Mouse (Mus musculus) ES-E14 (cell line): ENCODE data around the gene Hoxa1. TPM values are rescaled to one million over a fixed set of nuclear protein-coding genes. Genes with fewer than 3 reads are reported as not detected.

Experiments used
- DNase-seq: peaks from one replicate; pipeline ENCODE4 v3.0.0-alpha.2; 2013; ENCODE audit warnings: low read depth, low spot score
- H3K27ac ChIP-seq: 2 replicates; pipeline ENCODE4 v1.5.1; 2012; ENCODE audit warnings: low read depth, mild to moderate bottlenecking, low read length, moderate library complexity, mixed read lengths; ENCODE audit not compliant: poor library complexity, insufficient read depth, severe bottlenecking
- H3K36me3 ChIP-seq: 2 replicates; pipeline ENCODE4 v1.6.1; 2012; ENCODE audit warnings: mild to moderate bottlenecking, low read length, moderate library complexity, mixed read lengths; ENCODE audit not compliant: control insufficient read depth, poor library complexity, insufficient read depth, severe bottlenecking
- H3K4me1 ChIP-seq, 2 experiments: fragments of 150-350 bp in 1 of 2; sonication (generic) in 1 of 2; 2 replicates each; pipeline ENCODE4 v1.6.1; 2012; ENCODE audit warnings: low read length in 2 of 2, mild to moderate bottlenecking in 1 of 2, mixed read lengths in 1 of 2; ENCODE audit not compliant: control insufficient read depth in 2 of 2, insufficient read depth in 2 of 2, poor library complexity in 1 of 2
- H3K4me3 ChIP-seq, 2 experiments: fragments of 150-350 bp in 1 of 2; sonication (generic) in 1 of 2; 2 replicates each; pipeline ENCODE4 v1.5.1; 2012; ENCODE audit warnings: low read length in 2 of 2, low read depth in 1 of 2, mild to moderate bottlenecking in 1 of 2, mixed read lengths in 1 of 2; ENCODE audit not compliant: insufficient read depth in 1 of 2, poor library complexity in 1 of 2, severe bottlenecking in 1 of 2
- H3K9ac ChIP-seq: 2 replicates; pipeline ENCODE4 v1.6.1; 2012; ENCODE audit warnings: low read depth, mild to moderate bottlenecking, low read length, mixed read lengths; ENCODE audit not compliant: poor library complexity, insufficient read depth, severe bottlenecking
- H3K9me3 ChIP-seq: fragments of 150-350 bp; sonication (generic); 2 replicates; pipeline ENCODE4 v1.6.1; 2012; ENCODE audit warnings: low read depth, mild to moderate bottlenecking, low read length; ENCODE audit not compliant: control insufficient read depth, insufficient read depth
- CHD2 ChIP-seq: IDR thresholded peaks from 2 replicates; pipeline ENCODE4 v1.6.1; 2014; ENCODE audit warnings: mild to moderate bottlenecking, low read depth, low read length, inconsistent platforms
- HCFC1 ChIP-seq: IDR thresholded peaks from 2 replicates; pipeline ENCODE4 v1.6.1; 2012; ENCODE audit warnings: low read length, inconsistent platforms, borderline replicate concordance; ENCODE audit not compliant: insufficient read depth
- MAFK ChIP-seq: IDR thresholded peaks from 2 replicates; pipeline ENCODE4 v1.6.1; 2014; ENCODE audit warnings: mild to moderate bottlenecking, low read depth, low read length, inconsistent platforms; ENCODE audit not compliant: insufficient read depth
- ZC3H11A ChIP-seq: IDR thresholded peaks from 2 replicates; pipeline ENCODE4 v1.6.1; 2012; ENCODE audit warnings: low read depth, mild to moderate bottlenecking, inconsistent platforms, low read length, borderline replicate concordance
- ZNF384 ChIP-seq: IDR thresholded peaks from 2 replicates; pipeline ENCODE4 v1.6.1; 2012; ENCODE audit warnings: low read depth, low read length, inconsistent platforms
- in situ Hi-C, 2 experiments: fragments of 600-800 bp; cut with MboI; formaldehyde crosslinking; loops; one replicate each; pipeline ENCODE4 v1.15.1; 2025; ENCODE audit warnings: low sequenced_read_pairs in 2 of 2, inconsistent platforms in 1 of 2; ENCODE audit not compliant: unreplicated experiment in 2 of 2
- total RNA-seq: library from RNA; depleted of rRNA; stranded (reverse); fragments of 300-350 nt; gene quantifications from 2 replicates; pipeline ENCODE4 v1.2.3, GENCODE M21; 2012

Gene Hoxa1
- total RNA-seq, 1 experiment, result 3.5 TPM

GRCm38 (mm10) chr6:52169499-52170165 is 11.5 kb upstream of the Hoxa1 start:
- Histone ChIP-seq H3K9me3 (no peaks in the 10 kb centered on the region), H3K27ac (no peak overlapping the region), H3K4me1 (peaks cover 0 to 4% of the 10 kb centered on the region in 2 experiments; a peak in 1 of 4 replicates), H3K36me3 (no peaks in the 10 kb centered on the region), H3K4me3 (no peak overlapping the region), H3K9ac (no peak overlapping the region)
- TF ChIP-seq ZC3H11A (no peak), HCFC1 (no peak), MAFK (no peak), CHD2 (no peak), ZNF384 (no peak)
- in situ Hi-C loops, result loop anchor here (10.0 kb wide), 3 partner anchors 55 to 995 kb away; partner anchors contain the start of genes Evx1 (in 2 of the 2) and Hoxa7 (in 2 of the 2)
- DNase-seq, result no peak

GRCm38 (mm10) chr6:52168191-52169055 is 10.3 kb upstream of the Hoxa1 start:
- Histone ChIP-seq H3K9me3 (no peaks in the 10 kb centered on the region), H3K36me3 (no peaks in the 10 kb centered on the region), H3K27ac (no peak overlapping the region), H3K4me3 (no peak overlapping the region), H3K4me1 (peaks cover 0 to 6% of the 10 kb centered on the region in 2 experiments; a peak in 1 of 4 replicates), H3K9ac (no peak overlapping the region)
- no peak for DNase-seq
- no peak for TF ChIP-seq HCFC1
- TF ChIP-seq ZNF384, result no peak
- no peak for TF ChIP-seq ZC3H11A
- TF ChIP-seq MAFK, result no peak
- TF ChIP-seq CHD2, result no peak
- in situ Hi-C loops, result loop anchor here (10.0 kb wide), 3 partner anchors 56 to 994 kb away; partner anchors contain the start of genes Hoxa7 (in 2 of the 2) and Evx1 (in 1 of the 2)

- DNase-seq, result no peak
- peaks cover 0 to 9% of the 10 kb centered on the region in 2 experiments; a peak in 1 of 4 replicates for H3K4me1 ChIP-seq
- TF ChIP-seq ZNF384 (no peak), CHD2 (no peak), MAFK (no peak), HCFC1 (no peak), ZC3H11A (no peak)
- no peaks in the 10 kb centered on the region for H3K9me3 ChIP-seq
- no peak overlapping the region for H3K9ac ChIP-seq
- H3K27ac ChIP-seq, result no peak overlapping the region
- no peak overlapping the region for H3K4me3 ChIP-seq
- H3K36me3 ChIP-seq, result no peaks in the 10 kb centered on the region
- in situ Hi-C loops, result loop anchor here (10.0 kb wide), 3 partner anchors 57 to 993 kb away; partner anchors contain the start of genes Hoxa7 (in 2 of the 2) and Evx1 (in 1 of the 2)
These were observed 9.6 kb upstream of the Hoxa1 start for GRCm38 (mm10) chr6:52167736-52168161.

GRCm38 (mm10) chr6:52167176-52167575 is 9.1 kb upstream of the Hoxa1 start:
- Histone ChIP-seq H3K27ac (no peak overlapping the region), H3K36me3 (no peaks in the 10 kb centered on the region), H3K4me1 (peaks cover 0 to 9% of the 10 kb centered on the region in 2 experiments; a peak in 1 of 4 replicates), H3K4me3 (no peak overlapping the region), H3K9me3 (no peaks in the 10 kb centered on the region), H3K9ac (no peak overlapping the region)
- in situ Hi-C loops, result loop anchor here (10.0 kb wide), 3 partner anchors 58 to 992 kb away; partner anchors contain the start of genes Hoxa7 (in 2 of the 2) and Evx1 (in 1 of the 2)
- TF ChIP-seq CHD2 (no peak), MAFK (no peak), HCFC1 (no peak), ZNF384 (no peak), ZC3H11A (no peak)
- DNase-seq, result no peak
